Mouse (Mus musculus): ENCODE measurements at regions not wholly inside any gene's neighbourhood (a gene's known extent, or its start where the extent isn't known, plus 50 kb on each side); places are given as distances from the start of the nearest gene placed in this dataset.
"Not testable (repeated sequence)": the region's sequence is repeated elsewhere in the genome, so short reads cannot be mapped to it uniquely, and the experiment has no call there.

DNA sequence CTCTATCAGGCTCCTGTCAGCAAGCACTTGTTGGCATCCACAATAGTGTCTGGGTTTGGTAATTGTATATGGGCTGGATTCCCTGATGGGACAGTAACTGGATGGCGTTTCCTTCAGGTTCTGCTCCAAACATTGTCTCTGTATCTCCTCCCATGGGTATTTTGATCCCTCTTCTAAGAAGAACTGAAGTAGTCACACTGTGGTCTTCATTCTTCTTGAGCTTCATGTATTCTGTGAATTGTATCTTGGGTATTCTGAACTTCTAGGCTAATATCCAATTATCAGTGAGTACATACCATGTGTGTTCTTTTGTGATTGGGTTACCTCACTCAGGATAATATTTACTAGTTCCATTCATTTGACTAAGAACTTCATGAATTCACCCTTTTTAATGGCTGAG lies 119.2 kb upstream of the Gm21119 start:
- not testable (repeated sequence) for DNase-seq (ENCODE audit: low spot score)

DNA sequence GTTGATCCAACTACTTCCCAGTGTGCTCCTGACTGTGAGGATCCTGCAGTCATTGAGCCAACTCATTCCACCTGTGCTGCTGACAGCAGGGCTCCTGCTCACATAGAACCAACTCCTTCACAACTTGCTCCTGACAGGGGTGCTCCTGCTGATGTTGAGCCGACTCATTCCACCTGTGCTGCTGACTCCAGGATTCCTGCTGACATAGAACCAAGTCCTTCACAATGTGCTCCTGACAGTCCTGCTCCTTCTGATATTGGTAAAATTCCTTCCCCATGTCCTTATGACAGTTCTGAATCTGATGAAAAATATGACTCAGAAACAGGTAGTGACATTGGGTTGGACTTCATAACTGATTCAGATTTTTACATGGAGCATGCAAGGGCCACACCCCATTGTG lies 100.8 kb upstream of the Gm21119 start:
- not testable (repeated sequence) for DNase-seq (ENCODE audit: low spot score)

- not testable (repeated sequence) for DNase-seq (ENCODE audit: low spot score)
These were observed 98.3 kb upstream of the Gm21119 start for GRCm38 (mm10) chr8:20516324-20516830.

GRCm38 (mm10) chr8:20517551-20517950 lies 97.2 kb upstream of the Gm21119 start:
- DNase-seq (ENCODE audit: low spot score): not testable (repeated sequence)

- not testable (repeated sequence) for DNase-seq (ENCODE audit: low spot score)
These were observed 90.2 kb upstream of the Gm21119 start for GRCm38 (mm10) chr8:20524539-20524938.

DNA sequence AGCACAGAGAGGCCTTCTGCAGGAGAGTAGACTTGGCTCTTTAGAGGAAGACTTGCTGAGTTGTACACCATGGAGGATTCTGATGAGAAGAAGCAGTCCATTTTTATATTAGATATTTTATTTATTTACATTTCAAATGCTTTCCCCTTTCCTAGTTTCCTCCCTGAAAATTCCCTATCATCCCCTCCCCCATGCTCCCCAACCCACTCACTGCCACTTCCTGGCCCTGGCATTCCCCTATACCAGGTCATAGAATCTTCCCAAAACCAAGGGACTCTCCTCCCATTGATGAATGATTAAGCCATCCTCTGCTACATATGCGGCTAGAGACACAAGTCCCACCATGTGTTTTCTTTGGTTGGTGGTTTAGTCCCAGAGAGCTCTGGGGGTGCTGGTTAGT lies 85.7 kb upstream of the Gm21119 start:
- not testable (repeated sequence) for DNase-seq (ENCODE audit: low spot score)

DNA sequence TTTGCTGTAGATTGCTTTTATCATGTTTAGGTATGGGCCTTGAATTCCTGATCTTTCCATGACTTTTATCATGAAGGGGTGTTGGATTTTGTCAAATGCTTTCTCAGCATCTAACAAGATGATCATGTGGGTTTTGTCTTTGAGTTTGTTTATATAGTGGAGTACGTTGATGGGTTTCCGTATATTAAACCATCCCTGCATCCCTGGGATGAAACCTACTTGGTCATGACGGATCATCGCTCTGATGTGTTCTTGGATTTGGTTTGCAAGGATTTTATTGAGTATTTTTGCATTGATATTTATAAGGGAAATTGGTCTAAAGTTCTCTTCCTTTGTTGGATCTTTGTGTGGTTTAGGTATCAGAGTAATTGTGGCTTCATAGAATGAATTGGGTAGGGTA lies 75.7 kb upstream of the Gm21119 start:
- DNase-seq (ENCODE audit: low spot score): not testable (repeated sequence)

DNA sequence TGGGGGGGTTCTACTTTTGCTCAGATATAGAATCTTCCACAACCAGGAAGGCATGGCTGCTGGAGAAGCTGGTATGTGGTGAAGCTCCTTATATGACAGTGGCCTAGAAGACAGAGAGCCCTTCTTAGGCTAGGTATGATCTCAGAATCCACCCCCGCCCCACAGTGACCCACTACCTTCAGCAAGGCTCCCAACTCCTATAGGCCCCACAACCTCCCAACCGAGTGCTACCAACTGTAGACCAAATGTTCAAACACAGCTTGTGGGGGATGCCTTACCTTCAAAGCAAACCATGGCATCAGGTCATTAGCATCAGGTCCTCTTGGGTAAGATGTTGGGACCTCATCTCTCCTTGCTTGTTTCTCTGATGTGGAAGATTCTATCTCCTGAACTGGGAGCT lies 70.6 kb upstream of the Gm21119 start:
- DNase-seq (ENCODE audit: low spot score): not testable (repeated sequence)

DNA sequence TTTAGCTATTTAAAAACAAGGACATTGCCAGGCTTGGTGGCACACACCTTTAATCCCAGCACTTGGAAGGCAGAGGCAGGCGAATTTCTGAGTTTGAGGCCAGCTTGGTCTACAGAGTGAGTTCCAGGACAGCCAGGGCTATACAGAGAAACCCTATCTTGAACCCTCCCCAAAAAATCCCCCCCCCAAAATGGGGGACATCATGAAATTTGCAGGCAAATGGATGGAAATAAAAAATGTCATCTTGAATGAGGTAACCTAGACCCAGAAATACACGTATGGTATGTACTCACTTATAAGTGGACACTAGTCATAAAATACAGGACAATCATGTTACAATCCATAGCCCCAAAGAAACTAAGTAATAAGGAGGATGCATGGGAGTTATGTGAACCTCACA lies 69.4 kb upstream of the Gm21119 start:
- DNase-seq (ENCODE audit: low spot score): not testable (repeated sequence)

GRCm38 (mm10) chr8:20546401-20546800 lies 68.3 kb upstream of the Gm21119 start:
- DNase-seq (ENCODE audit: low spot score): not testable (repeated sequence)

DNA sequence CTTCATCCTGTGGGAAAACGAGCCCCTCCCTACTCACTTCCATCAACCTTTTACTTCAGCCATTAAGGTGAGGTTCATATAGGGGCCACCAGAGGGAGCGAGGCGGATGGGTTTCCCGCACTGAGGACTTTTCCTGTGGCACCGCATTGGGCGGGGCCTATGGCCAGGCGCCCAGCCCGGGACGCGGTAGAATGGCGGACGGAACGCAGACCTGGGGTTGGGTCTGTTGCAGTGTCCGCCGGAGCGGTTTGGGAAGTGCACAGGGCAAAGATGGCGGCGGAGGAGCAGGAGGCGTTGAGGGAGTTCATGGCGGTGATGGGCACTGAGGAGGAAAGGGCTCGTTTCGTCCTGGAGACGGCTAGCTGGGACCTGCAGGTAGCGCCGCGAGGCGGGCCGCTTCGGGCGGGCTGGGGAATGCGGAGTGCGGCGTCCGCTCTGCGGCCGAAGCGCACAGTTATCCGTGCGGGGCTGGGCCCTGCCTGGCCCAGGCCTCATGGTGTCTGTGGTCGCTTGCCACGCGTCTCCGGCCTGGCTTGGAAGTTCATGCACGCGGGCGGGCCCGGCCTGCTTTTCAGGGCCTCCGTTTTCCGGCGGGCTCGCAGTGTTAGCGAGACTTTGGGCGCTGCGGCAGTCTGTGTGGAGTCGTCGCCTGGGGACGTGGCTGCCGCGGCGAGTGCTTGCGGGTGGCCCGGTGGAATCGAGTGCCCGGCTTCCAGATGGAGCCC lies 64.5 kb upstream of the Gm21119 start:
- peak; percentile 82 for DNase-seq (ENCODE audit: low spot score)

DNA sequence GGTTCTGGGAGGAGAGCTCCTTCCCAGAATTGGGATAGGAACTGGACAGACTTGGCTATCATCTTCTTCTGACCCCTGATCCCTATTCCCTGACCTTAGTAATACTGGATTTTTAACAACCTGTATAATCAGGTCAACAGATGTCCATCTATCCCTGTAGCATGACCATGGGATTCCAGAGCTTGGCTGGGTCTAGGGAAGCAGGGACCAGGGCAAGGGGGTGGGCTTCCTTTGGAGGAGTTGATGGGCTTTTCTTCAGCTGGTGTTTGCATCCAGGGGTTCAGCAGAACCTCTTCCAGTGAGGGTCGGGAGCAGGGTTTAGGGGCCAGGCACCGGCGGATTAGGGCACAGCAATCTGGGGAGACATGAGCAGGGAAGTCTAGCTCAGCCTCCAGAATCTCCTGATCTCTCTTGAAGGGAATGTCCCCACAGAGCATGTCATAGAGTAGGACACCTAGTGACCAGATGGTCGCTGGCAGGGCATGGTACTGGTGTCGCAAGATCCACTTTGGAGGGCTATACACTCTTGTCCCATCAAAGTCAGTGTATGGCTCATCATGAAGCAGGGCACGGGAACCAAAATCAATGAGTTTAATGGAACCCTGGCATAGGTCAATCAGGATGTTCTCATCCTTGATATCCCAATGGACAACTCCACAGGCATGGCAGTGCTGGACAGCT lies 58.1 kb upstream of the Gm21119 start:
- DNase-seq (ENCODE audit: low spot score): not testable (repeated sequence)

DNA sequence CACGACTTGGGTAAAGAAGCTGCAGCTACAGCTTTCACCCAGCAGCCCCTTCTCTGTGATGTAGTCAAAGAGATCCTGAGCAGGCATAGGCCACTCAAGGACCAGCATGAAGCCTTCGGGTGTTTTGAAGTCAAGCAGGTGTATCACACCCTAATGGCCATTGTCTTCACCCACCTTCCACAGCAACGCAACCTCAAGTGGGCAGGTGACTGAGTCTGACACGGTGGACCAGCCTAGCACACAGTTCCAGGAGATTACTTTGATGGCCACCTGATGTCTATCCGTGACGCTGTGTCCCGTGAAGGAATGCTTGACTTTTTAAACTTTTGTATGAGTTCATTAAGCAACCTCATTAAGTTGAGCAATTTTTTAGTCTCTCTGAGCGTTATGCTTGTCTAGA lies 57.5 kb upstream of the Gm21119 start:
- DNase-seq (ENCODE audit: low spot score): not testable (repeated sequence)

DNA sequence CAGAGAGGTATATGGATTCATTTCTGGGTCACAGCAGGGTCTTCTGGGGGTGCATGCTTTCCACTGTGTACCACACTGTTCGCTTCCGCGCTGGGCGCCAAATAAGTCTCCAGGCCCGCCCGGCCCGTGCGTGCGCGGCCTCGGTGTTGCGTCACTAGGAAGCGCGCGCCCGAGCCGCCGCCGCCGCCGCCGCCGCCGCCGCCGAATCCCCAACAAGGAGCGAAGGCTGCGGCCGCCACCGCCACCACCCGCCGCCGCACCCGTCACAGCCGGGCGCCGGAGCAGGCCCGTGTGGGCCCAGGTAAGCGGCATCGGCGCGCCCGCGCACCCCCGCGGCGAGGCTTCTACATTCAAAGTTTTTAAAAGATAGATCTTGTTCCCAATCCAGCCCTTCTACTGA lies 57.1 kb upstream of the Gm21119 start:
- DNase-seq (ENCODE audit: low spot score): peak; percentile 48

All from testis, postnatal 14 days (tissue).